Mouse (Mus musculus) gastrocnemius, postnatal 25 days (tissue): Measurements from ENCODE around the gene Snupn. TPM values are rescaled to one million over a fixed set of nuclear protein-coding genes. Genes with fewer than 3 reads are reported as not detected.
"Not testable (repeated sequence)": the region's sequence is repeated elsewhere in the genome, so short reads cannot be mapped to it uniquely, and the experiment has no call there.

Experiments used
- DNase-seq: peaks from one replicate; pipeline ENCODE4 v3.0.0; 2022
- total RNA-seq, 2 experiments: library from RNA; stranded (reverse); gene quantifications; 1 replicate in 1 of 2; 2 replicates in 1 of 2; pipeline ENCODE4 v1.2.3; 2021

Snupn gene
- total RNA-seq, 2 experiments from 2014 or later = 7.0 to 9.1 TPM

DNA sequence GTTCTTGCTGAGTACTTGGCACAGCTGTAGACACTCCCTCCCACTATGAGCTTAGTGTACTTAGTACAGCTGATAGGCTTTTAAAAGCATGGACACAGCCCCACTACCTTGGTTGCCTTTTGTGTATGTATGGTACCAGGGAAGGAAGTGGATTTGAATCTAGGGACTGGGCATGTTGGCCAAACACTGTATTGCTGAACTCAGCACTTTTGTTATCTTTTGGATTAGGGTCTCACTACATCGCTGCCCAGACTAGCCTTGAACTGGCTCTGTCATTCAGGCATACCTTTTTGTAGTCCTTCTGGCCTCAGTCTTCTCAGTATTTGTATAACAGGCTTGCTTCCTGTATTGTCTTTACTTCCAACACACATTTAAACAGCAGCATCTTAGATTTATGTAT lies 20.1 kb upstream of the Snupn start:
- DNase-seq = no peak

DNA sequence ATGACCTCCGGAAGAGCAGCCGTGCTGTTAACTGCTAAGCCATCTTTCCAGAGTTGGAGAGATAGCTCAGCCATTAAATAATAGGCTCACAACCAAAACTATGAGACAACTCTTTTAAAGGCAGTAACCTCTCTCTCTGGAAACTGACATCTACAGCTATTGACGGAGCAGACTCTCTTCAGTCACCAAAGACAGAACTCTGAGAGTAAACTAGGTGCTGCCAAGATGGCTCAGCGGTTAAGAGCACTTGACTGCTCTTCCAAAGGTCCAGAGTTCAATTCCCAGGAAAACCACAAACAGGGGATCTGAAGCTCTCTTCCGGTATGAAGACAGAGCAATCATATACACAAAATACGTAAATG lies 13.8 kb upstream of the Snupn start:
- DNase-seq = no peak

DNA sequence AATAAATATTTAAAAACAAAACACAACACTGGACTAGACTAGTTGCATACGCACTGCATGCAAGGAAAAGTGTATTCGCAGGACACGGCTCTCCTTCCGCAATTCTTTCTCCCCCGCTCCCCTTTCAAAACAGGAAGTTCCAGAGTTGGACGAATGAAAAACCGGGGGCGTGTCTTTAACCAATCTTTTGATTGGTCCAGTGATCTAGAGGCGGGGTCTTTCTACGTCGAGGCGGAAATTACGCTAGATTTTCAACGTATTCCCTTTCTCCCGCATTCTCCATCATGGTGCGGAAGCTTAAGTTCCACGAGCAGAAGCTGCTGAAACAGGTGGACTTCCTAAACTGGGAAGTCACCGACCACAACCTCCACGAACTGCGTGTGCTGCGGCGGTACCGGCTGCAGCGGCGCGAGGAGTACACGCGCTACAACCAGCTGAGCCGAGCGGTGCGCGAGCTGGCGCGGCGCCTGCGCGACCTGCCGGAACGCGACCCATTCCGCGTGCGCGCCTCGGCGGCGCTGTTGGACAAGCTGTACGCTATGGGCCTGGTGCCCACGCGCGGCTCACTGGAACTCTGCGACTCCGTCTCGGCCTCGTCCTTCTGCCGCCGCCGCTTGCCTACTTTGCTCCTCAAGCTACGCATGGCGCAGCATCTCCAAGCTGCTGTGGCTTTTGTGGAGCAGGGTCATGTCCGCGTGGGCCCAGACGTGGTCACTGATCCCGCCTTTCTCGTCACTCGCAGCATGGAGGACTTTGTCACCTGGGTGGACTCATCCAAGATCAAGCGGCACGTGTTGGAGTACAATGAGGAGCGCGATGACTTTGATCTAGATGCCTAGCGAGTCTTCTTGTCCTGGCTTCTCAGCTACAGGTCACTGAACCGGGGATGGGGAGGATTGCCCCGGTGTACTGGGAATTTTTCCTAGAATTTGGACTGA lies 13.2 kb upstream of the Snupn start, which contains the start of gene Imp3:
Gene Imp3, plus strand, starts transcription at position 253 of the 938 bp plus-strand sequence.
- DNase-seq = peak; percentile 88

DNA sequence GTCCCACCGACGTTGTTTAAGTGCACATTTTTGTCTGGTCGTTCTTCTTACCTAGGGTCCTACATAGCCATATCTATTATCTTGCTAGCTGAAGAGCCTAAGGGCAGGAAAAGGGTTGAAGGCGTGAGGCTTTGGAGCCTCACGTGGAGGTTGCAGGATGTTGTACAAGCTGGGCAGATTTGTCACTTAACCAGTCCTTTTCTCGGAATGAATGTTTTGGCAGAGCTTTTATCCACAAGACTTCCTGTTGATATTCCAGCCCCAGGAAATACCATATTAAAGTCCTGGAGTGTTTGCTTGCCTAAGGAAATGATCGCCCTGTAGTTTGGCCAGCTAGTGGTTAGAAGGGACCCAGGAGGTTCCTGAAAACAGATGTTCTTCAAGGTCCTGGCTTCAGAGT lies 12.3 kb upstream of the Snupn start:
- DNase-seq = no peak

DNA sequence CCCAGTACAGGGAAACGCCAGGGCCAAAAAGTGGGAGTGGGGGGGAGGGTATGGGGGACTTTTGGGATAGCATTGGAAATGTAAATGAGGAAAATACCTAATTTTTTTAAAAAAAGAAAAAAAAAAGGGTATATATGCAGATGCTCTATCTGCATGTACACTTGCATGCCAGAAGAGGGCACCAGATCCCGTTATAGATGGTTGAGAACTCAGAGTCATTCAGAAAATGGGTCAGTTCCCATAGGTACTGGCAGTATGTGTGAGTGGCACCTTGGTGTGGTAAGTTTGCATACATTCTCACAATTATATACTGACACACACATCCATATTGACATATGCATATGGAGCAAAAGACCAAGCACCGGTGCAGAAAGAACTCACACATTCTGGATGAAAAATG lies 3.2 kb upstream of the Snupn start:
- not testable (repeated sequence) for DNase-seq

DNA sequence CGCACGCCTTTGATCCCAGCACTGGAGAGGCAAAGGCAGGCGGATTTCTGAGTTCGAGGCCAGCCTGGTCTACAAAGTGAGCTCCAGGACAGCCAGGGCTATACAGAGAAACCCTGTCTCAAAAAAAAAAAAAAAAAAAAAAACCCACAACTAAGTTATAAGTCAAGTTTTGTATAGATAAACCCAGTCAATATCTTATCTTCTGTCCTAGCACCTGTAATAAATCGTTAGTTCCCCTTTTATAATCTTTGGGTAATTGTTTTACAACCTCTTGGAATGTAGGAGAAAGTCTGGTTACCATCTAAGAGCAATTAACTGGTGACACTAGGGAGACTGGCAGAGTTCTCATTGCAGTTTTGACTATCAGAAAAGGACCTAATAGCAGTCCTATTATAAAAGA lies 2.0 kb upstream of the Snupn start:
- DNase-seq = not testable (repeated sequence)

DNA sequence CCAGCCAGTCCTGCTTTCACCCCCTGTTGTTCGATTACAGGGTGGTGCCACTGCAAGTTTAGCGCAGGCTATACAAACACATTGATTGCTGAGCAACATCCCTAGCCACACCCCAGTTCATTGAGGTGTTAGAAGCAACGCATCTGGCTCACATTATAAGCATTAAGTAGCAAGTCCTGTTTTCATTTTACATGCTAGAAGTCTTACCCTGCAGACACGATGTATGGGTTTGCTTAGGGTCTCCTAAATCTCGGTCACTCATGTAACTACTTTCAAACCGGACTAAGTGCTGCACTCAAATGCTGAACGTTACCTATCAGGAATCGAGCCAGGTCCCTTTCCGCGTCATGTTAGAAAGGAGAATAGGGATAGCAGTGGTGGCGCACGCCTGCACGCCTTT lies 911 bp upstream of the Snupn start:
- DNase-seq = no peak

DNA sequence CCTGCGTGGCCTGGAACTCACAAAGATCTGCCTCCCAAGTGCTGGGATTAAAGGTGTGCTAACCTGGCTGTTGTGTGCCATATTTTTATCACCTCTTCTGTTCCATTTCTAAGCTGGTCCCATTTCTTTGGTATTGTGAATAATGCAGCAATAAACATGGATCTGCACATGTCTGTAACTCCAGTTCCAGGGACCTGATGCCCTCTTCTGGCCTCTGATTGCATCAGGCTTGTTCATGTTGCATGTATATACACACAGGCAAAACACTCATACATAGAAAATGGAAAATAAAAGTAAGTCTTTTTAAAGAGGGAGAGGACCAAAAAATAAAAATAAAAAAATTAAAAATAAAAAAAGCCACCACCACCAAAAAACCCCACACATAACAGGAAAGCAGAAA lies 2.9 kb downstream of the Snupn start:
- DNase-seq = no peak

DNA sequence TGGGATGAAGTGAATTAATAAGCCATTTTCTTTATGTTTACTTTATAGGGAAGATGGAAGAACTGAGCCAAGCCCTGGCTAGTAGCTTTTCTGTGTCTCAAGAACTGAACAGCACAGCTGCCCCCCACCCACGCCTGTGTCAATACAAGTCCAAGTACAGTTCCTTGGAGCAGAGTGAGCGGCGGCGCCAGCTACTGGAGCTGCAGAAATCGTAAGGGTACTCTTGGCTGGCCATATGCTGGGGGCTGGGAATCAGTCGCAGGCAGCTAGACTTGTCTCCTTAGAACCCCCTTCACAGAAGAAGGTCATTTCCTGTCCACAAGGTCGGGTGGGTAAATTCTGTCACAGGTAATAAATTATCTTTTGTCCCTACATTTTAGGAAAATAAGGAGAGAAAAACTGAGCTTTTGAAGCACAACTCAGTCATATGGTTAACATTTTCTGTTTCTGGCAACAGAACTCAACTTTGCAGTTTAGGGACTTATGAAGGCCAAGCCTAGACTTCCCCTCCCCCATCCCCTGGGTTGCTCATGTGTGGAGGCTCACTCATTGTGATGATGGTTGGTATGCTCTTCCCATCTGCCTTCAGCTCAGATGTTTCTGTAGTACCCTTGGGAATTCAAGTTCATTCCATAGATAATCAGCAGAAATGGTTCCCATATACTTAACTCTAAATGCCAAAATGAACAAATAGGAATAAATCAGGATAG lies 6.4 kb downstream of the Snupn start:
- DNase-seq = no peak

DNA sequence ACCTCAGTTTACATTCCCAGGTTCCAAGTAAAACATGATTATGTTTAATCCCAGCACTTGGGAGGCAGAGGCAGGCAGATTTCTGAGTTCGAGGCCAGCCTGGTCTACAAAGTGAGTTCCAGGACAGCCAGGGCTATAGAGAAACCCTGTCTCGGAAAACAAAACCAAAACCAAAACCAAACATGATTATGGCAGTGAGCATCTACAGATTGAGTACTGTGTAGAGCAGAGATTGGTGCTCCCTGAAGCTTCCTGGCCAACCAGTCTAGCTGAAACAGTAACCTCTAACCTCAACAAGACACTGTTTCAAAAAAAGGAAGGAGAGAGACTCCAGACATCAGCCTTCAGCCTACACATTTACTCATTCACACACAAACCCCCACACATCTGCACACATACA lies 8.0 kb downstream of the Snupn start:
- DNase-seq = no peak

DNA sequence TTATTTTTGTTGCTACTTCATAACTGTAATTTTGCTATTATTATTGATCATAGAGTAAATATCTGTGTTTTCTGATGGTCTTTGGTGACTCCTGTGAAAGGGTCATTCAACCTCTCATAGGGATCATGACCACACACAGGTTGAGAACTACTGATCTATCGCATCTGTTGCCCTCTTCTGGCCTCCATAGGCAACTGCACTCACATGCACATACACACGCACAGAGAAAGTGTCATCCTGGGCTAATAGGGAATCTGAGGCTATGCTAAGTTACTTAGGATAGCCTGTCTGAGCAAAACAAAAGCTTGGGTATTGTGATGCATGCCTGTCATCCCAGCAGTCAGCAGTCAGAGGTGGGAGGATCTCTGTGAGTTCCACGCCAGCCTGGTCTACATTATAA lies 10.9 kb downstream of the Snupn start:
- no peak for DNase-seq

DNA sequence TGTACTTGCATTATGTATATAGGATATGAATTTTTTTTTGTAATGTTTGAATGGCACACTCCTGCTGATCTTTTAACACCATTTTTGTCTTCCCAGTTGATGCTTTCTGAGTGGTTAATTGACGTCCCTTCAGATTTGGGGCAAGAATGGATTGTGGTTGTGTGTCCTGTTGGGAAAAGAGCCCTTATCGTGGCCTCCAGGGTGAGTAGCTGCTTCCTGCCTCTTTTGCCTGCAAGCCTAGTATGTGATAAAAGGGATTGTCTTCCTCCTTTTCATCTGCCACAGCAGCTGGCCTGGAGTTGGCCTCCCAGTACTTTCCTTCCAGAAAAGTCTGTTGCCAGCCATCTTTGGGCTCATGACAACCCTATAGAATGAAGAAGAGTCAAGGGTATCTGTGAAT lies 19.5 kb downstream of the Snupn start:
- no peak for DNase-seq

DNA sequence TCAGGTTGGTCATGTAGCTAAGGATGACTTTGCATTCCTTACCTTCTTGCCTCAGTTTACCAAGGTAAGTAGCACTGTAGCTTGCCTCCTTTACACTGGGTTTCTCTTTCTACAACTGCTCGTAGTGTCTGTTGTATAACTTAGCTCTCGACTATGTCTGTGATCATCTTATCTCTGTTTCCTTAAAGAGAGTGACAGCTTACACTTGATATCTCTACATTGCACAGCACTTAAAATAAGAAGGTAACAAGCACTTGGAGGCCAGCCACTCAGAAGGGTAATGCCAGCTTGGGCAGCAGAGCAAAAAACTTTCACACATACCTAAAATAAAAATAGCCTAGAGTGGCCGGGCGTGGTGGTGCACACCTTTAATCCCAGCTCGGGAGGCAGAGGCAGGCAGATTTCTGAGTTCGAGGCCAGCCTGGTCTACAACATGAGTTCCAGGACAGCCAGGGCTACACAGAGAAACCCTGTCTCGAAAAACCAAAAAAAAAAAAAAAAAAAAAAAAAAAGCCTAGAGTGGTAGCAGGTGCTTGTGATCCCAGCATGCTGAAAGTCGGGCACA lies 23.4 kb downstream of the Snupn start:
- no peak for DNase-seq

DNA sequence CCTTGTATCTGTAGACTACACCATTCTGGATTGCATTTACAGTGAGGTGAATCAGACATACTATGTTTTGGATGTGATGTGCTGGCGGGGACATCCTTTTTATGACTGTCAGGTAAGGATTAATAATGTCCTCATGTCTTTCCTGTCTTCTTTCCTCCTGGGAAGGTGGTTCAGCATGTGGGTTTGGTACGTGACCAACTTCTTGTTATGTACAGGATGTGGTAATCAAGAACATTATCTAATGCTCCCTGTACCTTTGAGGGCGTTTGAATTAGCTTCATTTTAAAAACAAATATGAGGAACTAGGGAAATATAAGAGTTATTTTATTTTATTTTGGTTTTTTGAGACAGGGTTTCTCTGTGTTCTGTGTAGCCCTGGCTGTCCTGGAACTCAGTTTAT lies 24.5 kb downstream of the Snupn start:
- DNase-seq = no peak

DNA sequence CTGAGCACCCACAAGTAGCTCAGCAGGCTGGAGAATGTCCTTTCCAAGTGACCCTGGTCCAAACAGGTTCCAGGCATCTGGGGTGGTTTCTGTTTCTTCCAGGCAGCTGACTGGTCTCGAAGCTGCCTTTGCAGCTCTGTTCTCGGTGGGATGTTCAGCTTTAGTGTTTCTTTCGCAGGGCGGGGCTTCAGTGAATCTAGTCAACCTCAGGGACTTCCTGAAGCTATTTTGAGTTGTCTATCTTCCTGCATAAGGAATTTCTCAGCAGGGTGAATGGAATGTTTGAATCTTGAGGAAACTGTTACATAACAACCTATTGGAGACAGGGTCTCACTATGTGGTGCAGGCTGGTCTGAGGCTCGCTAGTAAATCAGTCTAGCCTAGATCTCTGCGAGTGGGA lies 29.5 kb downstream of the Snupn start:
- no peak for DNase-seq

DNA sequence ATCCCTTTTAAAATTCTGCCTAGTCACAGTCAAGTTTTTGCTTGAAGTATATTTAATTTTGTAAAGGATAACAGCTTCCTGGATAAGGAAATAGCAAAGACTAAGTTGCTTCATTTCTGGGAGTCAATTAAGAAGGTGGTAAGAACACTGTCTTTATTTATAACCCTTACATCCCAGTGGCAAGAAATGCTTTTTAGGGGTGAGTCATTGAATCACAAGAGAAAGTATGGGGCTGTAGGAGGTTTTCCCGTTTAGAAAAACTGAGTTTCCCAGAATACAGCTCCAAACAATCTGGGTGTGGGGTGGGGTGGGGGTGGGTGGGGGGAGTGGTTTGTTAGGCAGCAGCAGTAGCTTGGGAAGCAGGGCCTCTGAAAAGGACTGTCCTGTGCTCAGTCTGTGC lies 30.8 kb downstream of the Snupn start:
- no peak for DNase-seq

DNA sequence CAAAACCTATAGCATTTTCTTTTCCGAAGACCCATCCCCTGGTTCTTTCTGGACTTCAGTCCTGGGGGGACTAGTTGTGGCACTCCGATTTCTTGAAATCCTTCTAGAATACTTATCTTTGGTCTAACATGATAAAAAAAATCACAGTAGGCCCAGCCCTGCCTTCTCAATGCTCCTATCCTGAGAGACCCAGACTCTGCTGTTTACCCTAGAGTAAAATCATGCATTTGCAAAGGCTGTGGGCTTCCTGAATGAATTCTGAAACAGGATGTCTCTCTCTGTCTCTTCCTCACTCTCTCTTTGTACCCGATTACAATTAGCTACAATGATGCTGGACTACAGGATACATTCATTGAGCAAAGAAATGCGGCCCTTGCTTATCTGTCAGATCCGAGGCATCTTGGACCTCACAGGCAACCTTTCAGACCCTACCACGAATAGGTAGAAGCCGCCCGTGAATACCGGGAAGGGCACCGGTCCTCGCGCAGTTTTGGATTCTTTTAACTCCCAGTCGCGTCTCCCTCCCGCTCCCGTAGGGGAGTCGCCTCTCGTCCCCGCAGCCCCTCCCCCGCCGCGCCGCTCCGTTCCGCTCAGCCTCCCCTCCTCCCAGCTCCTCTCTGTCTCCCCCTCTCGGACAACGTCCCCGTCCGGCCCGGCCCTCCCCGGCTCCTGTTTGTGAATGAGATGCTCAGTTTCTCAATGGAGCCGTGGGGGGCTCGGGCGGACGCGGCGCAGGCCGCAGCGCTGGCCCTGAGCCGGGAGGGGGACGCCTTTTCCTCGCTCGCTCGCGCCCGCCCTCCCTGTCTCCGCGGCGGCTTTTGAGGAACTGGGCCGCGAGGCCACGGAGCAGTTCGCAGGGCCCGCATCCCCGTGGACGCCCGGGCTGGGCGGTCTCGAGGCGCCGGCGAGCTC lies 43.9 kb downstream of the Snupn start, which contains the start of gene Ptpn9:
Gene Ptpn9, plus strand, starts transcription at position 638 of the 912 bp plus-strand sequence.
- peak; percentile 86 for DNase-seq

DNA sequence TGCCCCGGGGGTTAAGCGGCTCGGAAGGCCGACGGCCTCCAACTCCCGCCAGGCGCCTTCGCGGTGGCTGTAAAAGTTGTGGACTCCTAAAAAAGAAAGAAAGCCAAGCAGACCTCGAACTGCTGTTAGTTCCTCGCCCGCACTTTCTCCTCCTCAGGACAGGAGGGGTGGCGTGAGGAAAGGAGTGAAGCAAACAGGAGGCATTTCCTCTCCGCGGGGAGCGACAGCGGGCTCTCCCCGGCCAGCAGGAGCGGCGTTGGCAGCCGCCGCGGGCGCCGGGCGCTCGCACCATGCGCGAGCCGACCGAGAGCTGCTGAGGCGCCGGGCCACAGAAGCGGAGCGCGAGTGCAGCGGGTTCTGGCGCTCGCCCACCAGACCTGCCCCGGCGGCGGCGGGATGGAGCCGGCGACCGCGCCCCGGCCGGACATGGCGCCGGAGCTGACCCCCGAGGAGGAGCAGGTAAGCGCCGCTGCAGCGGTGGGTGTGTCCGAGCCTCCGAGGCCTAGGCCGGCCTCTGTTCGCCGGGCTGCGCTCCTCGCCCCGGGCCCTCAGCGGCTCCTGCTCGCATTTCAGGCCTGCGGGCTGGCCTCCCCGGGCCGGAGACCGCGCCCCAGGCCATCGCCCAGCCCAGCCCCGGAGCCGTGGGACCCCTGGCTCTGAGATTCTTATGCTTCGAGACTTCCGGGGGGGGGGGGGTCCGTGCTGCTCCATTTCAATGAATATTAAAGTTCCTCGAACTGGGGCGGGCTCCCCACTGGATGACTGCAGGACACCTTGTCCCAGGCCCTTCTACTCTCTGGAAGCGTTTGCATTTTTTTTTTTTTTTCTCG lies 44.7 kb downstream of the Snupn start:
- peak; percentile 62 for DNase-seq

DNA sequence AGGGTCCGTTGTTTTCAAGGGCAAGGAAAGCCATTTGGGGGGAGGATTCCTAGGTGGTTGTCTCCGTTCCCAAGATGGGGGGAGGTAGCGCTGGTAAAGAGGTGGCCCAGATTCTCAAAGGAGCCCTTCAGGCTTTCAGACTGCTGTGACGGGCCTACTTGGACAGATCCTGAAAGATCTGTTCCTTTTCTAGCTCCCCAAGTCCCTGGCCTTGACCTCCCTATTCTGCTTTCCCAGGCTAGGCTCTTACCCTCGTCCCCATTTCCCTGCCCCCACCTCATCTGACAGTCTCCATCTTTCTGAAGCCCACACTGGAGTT lies 45.3 kb downstream of the Snupn start:
- no peak for DNase-seq

DNA sequence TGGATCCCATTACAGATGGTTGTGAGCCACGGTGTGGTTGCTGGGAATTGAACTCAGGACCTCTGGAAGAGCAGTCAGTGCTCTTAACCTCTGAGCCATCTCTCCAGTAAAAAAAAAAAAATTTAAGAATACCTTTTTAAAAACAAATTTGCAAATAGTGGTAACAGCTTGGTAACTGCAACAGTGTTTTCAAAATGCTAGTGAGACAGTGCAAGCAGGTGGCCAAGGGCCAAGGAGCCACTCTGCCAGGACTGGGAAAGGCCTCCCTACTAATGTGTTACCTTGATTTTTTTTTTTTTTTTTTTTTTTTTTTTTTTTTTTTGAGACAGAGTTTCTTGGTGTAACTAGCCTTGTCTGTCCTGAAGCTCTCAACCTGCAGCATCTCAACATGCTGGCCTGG lies 46.5 kb downstream of the Snupn start:
- not testable (repeated sequence) for DNase-seq

DNA sequence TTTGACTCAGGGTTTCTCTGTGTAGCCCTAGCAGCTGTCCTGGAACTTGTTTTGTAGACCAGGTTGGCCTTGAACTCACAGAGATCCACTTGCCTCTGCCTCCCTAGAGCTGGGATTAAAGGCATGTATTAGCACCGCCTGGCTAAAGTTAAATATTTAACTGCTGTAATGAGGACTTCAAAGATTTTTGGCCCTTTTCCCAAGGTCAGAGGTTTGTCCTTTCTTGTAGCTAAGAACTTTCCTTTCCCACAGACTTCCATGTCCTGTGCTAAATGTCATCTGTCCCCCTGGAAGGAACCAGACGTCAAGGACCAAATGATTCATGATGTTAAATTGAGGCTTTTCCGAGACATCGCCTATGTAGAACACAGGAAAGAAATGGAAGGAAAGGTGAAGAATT lies 52.3 kb downstream of the Snupn start:
- DNase-seq = no peak
